Comparison of ENCODE assay signal across 11 mouse cellular contexts in genomic region chr3:116388808-116389207, GRCm38 (mm10). TPM values are rescaled to one million over a fixed set of nuclear protein-coding genes. Genes with fewer than 3 reads are reported as not detected.
DNase-seq lines count a peak whose midpoint lies in the region; ATAC-seq lines count a peak whose summit lies in the region.
"Had no signal": no experiment of that assay in that cellular context is flagged by ENCODE, and none has a peak within 500 bp of the region (broad histone marks: within the 10 kb centered on the region; RNA-seq: fewer than 3 reads in every experiment).

No protein-coding gene starts in this region.

- DNase-seq in lung, postnatal 25 days (ENCODE audit: low spot score): no peak
- peak; percentile 80 for DNase-seq in c-Kit-positive CD71-positive TER-119-negative erythroid progenitor cells, embryonic 14.5 days (ENCODE audit: low read depth)
- DNase-seq in kidney, postnatal 36 days: peak; percentile 45
- DNase-seq in left cerebral cortex, postnatal 36 days (ENCODE audit: low spot score in 2 of 2): no peak
- DNase-seq in MN1 (ENCODE audit: low spot score): no peak
- DNase-seq in left cerebral cortex, postnatal 14 days (ENCODE audit: low spot score in 2 of 2): no peak
- DNase-seq: cerebellum, adult 9-11 months had no signal

- H3K36me3 ChIP-seq in lung, embryonic 15.5 days: no peaks in the 10 kb centered on the region
- peaks cover 8% of the 10 kb centered on the region for H3K36me3 ChIP-seq in stomach, embryonic 14.5 days (ENCODE audit: control insufficient read depth, insufficient read depth, low read length)

- WGBS in lung, embryonic 15.5 days: 36% methylated on average over 11 of the region's 11 CpGs
- WGBS in stomach, embryonic 14.5 days: 56% methylated on average over 11 of the region's 11 CpGs

- H3K27me3 ChIP-seq in lung, embryonic 15.5 days: no peaks in the 10 kb centered on the region
- no peaks in the 10 kb centered on the region for H3K27me3 ChIP-seq in stomach, embryonic 14.5 days (ENCODE audit: control insufficient read depth, insufficient read depth, low read length)
- H3K27me3 ChIP-seq: forebrain, embryonic 12.5 days had no signal

- no peak overlapping the region for H3K4me2 ChIP-seq in lung, embryonic 15.5 days
- no peak overlapping the region for H3K4me2 ChIP-seq in stomach, embryonic 14.5 days (replicated peaks; ENCODE audit: low read depth, low read length)
- H3K4me2 ChIP-seq: forebrain, embryonic 12.5 days had no signal

- ATAC-seq in lung, embryonic 15.5 days (ENCODE audit: borderline replicate concordance, extremely low read depth, low FRiP score, low TSS enrichment): peak; percentile 69; the same call in 1 of the 2 replicates
- ATAC-seq in stomach, embryonic 14.5 days (ENCODE audit: insufficient number of reproducible peaks, insufficient read depth, low FRiP score, low read depth): peak; percentile 63; the same call in 1 of the 2 replicates

- 0 out of 2 replicates have a peak, but pooled peaks cover 6% of the 10 kb centered on the region for H3K4me1 ChIP-seq in lung, embryonic 15.5 days
- H3K4me1 ChIP-seq in stomach, embryonic 14.5 days (ENCODE audit: control insufficient read depth, insufficient read depth, low read length): no peaks in the 10 kb centered on the region
- H3K4me1 ChIP-seq: forebrain, embryonic 12.5 days had no signal

- H3K9me3 ChIP-seq in lung, embryonic 15.5 days: no peaks in the 10 kb centered on the region
- H3K9me3 ChIP-seq in stomach, embryonic 14.5 days (ENCODE audit: control insufficient read depth, low read depth, low read length): no peaks in the 10 kb centered on the region
- H3K9me3 ChIP-seq: forebrain, embryonic 12.5 days had no signal

- H3K4me3 ChIP-seq in lung, embryonic 15.5 days: no peak overlapping the region
- no peak overlapping the region for H3K4me3 ChIP-seq in stomach, embryonic 14.5 days (ENCODE audit: low read depth, low read length)
- H3K4me3 ChIP-seq: forebrain, embryonic 12.5 days had no signal

- H3K9ac ChIP-seq in lung, embryonic 15.5 days: no peak overlapping the region
- no peak overlapping the region for H3K9ac ChIP-seq in stomach, embryonic 14.5 days (replicated peaks; ENCODE audit: low read depth, low read length)
- H3K9ac ChIP-seq: forebrain, embryonic 12.5 days had no signal

- H3K27ac ChIP-seq in lung, embryonic 15.5 days: no peak overlapping the region
- H3K27ac ChIP-seq in stomach, embryonic 14.5 days (ENCODE audit: low read length): no peak overlapping the region
- H3K27ac ChIP-seq: forebrain, embryonic 12.5 days; macrophage had no signal

- intact Hi-C loops in left cerebral cortex, postnatal 36 days (cut with DNase I): no loop called here
- intact Hi-C loops in left cerebral cortex, postnatal 14 days (cut with DNase I): no loop called here

RNA-seq across cellular contexts. Expression of gene Cdc14a, which starts 35.0 kb away (rescaled TPM):
- 7.4 and 8.3 TPM in 2 replicates for polyA plus RNA-seq in lung, embryonic 15.5 days (2015; fragmentation: Nextera tagmentation; extraction: Ambion mirVana)
- polyA plus RNA-seq in stomach, embryonic 14.5 days (2014; fragmentation: Nextera tagmentation; extraction: Ambion mirVana): 15.4 and 15.7 TPM in 2 replicates
- 1 to 10 TPM; 3.2 to 5.1 TPM for total RNA-seq in left cerebral cortex, postnatal 36 days (2021)
- total RNA-seq in left cerebral cortex, postnatal 14 days (2021): 1 to 10 TPM; 3.4 to 4.4 TPM

Comparison
In these comparisons a context has a peak if more than half of its experiments do, and no peak if none do; other contexts are left out.
1. DNase-seq: peak in c-Kit-positive CD71-positive TER-119-negative erythroid progenitor cells, embryonic 14.5 days (single experiment) and kidney, postnatal 36 days (2 of 2); none in lung, postnatal 25 days (single experiment), left cerebral cortex, postnatal 36 days (0 of 2), MN1 (single experiment) and left cerebral cortex, postnatal 14 days (0 of 2).